22 mouse cellular contexts compared by ENCODE assay signal in the genomic region with DNA sequence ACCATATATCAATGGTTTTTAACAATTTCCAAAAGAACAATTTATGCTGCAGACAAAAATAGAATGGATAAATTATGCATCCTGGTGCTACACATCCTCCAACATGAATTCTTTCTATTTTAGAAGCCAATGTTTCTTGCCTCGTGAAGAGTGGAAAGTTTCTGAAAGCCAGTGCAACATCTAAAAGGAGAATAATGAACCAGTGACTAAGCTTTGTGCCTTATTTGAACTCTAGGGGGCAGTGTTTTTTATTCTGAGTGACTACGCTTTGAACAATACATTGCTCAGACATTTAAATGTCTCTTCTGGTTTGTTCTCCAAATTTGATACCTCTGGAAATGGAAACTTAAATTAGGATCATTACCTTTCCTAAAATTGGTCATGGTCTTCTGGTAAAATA.
DNase-seq lines count a peak whose midpoint lies in the region; ATAC-seq and TF ChIP-seq lines count a peak whose summit lies in the region.
"Had no signal": no experiment of that assay in that cellular context is flagged by ENCODE, and none has a peak within 500 bp of the region (broad histone marks: within the 10 kb centered on the region; RNA-seq: fewer than 3 reads in every experiment).

No protein-coding gene starts in this region.

- no peak overlapping the region for H3K9ac ChIP-seq in hindbrain, embryonic 11.5 days (ENCODE audit: low read depth, low read length)
- no peak overlapping the region for H3K9ac ChIP-seq in hindbrain, postnatal 0 days (replicated peaks; ENCODE audit: low read length)
- H3K9ac ChIP-seq: embryonic facial prominence, embryonic 15.5 days; heart, embryonic 13.5 days; liver, embryonic 13.5 days had no signal

- no peak overlapping the region for H3K4me3 ChIP-seq in hindbrain, embryonic 11.5 days (ENCODE audit: low read depth, low read length)
- H3K4me3 ChIP-seq in hindbrain, postnatal 0 days (ENCODE audit: low read length), result no peak overlapping the region
- H3K4me3 ChIP-seq: embryonic facial prominence, embryonic 15.5 days; forebrain, embryonic 10.5 days; heart, embryonic 13.5 days; liver, embryonic 13.5 days; midbrain, embryonic 10.5 days had no signal

- ATAC-seq in hindbrain, embryonic 11.5 days (ENCODE audit: low FRiP score), result no peak
- ATAC-seq in hindbrain, postnatal 0 days, result no peak
- ATAC-seq: hindbrain, embryonic 16.5 days; lung, postnatal 0 days had no signal

- no peaks in the 10 kb centered on the region for H3K9me3 ChIP-seq in hindbrain, embryonic 11.5 days (ENCODE audit: control insufficient read depth, low read length)
- H3K9me3 ChIP-seq in hindbrain, postnatal 0 days (ENCODE audit: low read length), result no peaks in the 10 kb centered on the region
- H3K9me3 ChIP-seq: embryonic facial prominence, embryonic 15.5 days; forebrain, embryonic 10.5 days; heart, embryonic 13.5 days; liver, embryonic 13.5 days; midbrain, embryonic 10.5 days had no signal

- H3K4me2 ChIP-seq in hindbrain, embryonic 11.5 days (replicated peaks; ENCODE audit: low read depth, low read length), result no peak overlapping the region
- H3K4me2 ChIP-seq in hindbrain, postnatal 0 days (ENCODE audit: low read depth, low read length), result no peak overlapping the region
- H3K4me2 ChIP-seq: embryonic facial prominence, embryonic 15.5 days; heart, embryonic 13.5 days; liver, embryonic 13.5 days had no signal

- H3K27ac ChIP-seq in hindbrain, embryonic 11.5 days (ENCODE audit: low read depth, low read length), result no peak overlapping the region
- no peak overlapping the region for H3K27ac ChIP-seq in hindbrain, postnatal 0 days
- H3K27ac ChIP-seq: embryonic facial prominence, embryonic 15.5 days; forebrain, embryonic 10.5 days; heart, embryonic 13.5 days; liver, embryonic 13.5 days; midbrain, embryonic 10.5 days had no signal

- no peaks in the 10 kb centered on the region for H3K4me1 ChIP-seq in hindbrain, embryonic 11.5 days (replicated peaks; ENCODE audit: control insufficient read depth, insufficient read depth, low read length)
- no peaks in the 10 kb centered on the region for H3K4me1 ChIP-seq in hindbrain, postnatal 0 days (ENCODE audit: insufficient read depth, low read length)
- H3K4me1 ChIP-seq: embryonic facial prominence, embryonic 15.5 days; forebrain, embryonic 10.5 days; liver, embryonic 13.5 days; midbrain, embryonic 10.5 days had no signal

- peak; percentile 2 for DNase-seq in hindbrain, embryonic 11.5 days (ENCODE audit: low spot score)
- no peak for DNase-seq in hindbrain, postnatal 0 days (ENCODE audit: low spot score)
- DNase-seq in 3T3-L1 (ENCODE audit: low read depth, low spot score) (peak; percentile 28), 416B (ENCODE audit: low read depth) (peak; percentile 34), R1 (ENCODE audit: low read depth, low spot score) (peak; percentile 52)
- DNase-seq in adrenal gland, adult 2 months, result no peak
- DNase-seq in urinary bladder, postnatal 14 days (ENCODE audit: low spot score), result no peak
- DNase-seq: adrenal gland, adult 8-10 months; cerebellum, adult 11-12 months; cerebellum, postnatal 36 days; heart, postnatal 36 days; kidney, adult 11 months; kidney, postnatal 36 days; left cerebral cortex, postnatal 4 days; liver, embryonic 13.5 days; thymus, postnatal 36 days had no signal

- WGBS in hindbrain, embryonic 11.5 days, result 73% methylated on average over 2 of the region's 2 CpGs
- 77% methylated on average over 2 of the region's 2 CpGs for WGBS in hindbrain, postnatal 0 days

- TF ChIP-seq CTCF in hindbrain, postnatal 0 days (IDR thresholded peaks at IDR 0.05; ENCODE audit: low read depth), result no peak

- no peaks in the 10 kb centered on the region for H3K36me3 ChIP-seq in hindbrain, embryonic 11.5 days (ENCODE audit: control insufficient read depth, insufficient read depth, low read length)
- H3K36me3 ChIP-seq in hindbrain, postnatal 0 days (ENCODE audit: insufficient read depth, low read length), result no peaks in the 10 kb centered on the region
- H3K36me3 ChIP-seq: embryonic facial prominence, embryonic 15.5 days; forebrain, embryonic 10.5 days; heart, embryonic 13.5 days; liver, embryonic 13.5 days; midbrain, embryonic 10.5 days had no signal

- no peaks in the 10 kb centered on the region for H3K27me3 ChIP-seq in hindbrain, embryonic 11.5 days (ENCODE audit: control insufficient read depth, insufficient read depth, low read length)
- no peaks in the 10 kb centered on the region for H3K27me3 ChIP-seq in hindbrain, postnatal 0 days (ENCODE audit: insufficient read depth, low read length)
- H3K27me3 ChIP-seq: embryonic facial prominence, embryonic 15.5 days; heart, embryonic 13.5 days; liver, embryonic 13.5 days had no signal

Comparison
In these comparisons a context has a peak if more than half of its experiments do, and no peak if none do; other contexts are left out.
1. DNase-seq: peak in hindbrain, embryonic 11.5 days (single experiment), 3T3-L1 (single experiment), 416B (single experiment) and R1 (single experiment); none in hindbrain, postnatal 0 days (single experiment), adrenal gland, adult 2 months (single experiment) and urinary bladder, postnatal 14 days (single experiment).